Mouse (Mus musculus): ENCODE data around the gene Mertk.

GRCm38 (mm10) chr2:128713548-128714003 is 14.8 kb downstream of the Mertk start:
- no peak for TF ChIP-seq ZC3H11A (IDR thresholded peaks at IDR 0.05; ENCODE audit: borderline replicate concordance, low read depth, low read length)
- no peak for TF ChIP-seq CHD2 (IDR thresholded peaks at IDR 0.05; ENCODE audit: low read depth, low read length)
- TF ChIP-seq ZNF384 (IDR thresholded peaks at IDR 0.05; ENCODE audit: low read depth, low read length) = no peak
- no peak for TF ChIP-seq HCFC1 (IDR thresholded peaks at IDR 0.05; ENCODE audit: borderline replicate concordance, insufficient read depth, low read length)

All from ES-E14 (cell line).